Mouse (Mus musculus): Measurements from ENCODE around the gene Gtf2a2. TPM values are rescaled to one million over a fixed set of nuclear protein-coding genes. Genes with fewer than 3 reads are reported as not detected.

Gene Gtf2a2
- 39.7 and 50.6 TPM in 2 replicates for polyA plus RNA-seq (2012; rRNA removed)

DNA sequence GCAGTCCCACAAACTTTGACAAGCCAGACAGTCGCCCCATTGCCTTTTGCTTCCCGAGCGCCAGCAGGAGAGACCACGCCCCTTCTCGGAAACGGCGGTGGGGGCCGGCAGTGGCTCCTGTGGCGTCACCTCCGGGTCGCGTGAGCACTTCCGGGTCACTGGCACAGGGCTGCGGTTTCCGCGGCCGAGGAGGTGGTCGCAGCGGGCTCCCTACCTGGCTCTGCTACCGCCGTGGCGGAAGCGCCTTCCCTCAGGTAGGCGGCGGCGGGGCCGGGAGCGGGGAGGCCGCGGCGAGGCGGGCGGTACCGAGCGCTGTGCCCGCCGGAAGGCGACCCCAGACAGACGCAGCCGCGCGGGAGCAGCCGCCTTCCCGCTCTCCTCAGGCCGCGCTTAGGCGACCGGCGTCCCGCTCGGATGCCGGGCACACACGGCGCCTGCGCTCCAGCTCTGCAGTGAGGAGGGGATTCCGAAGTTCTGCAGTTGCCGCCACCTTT, at the start of gene Gtf2a2:
Gene Gtf2a2, plus strand, starts transcription at position 143 of the 494 bp plus-strand sequence.
- DNase-seq (ENCODE audit: low read depth) = no peak

GRCm38 (mm10) chr9:69964370-69964769, 48.0 kb upstream of the Gtf2a2 start:
- no peak for DNase-seq (ENCODE audit: low read depth)

DNA sequence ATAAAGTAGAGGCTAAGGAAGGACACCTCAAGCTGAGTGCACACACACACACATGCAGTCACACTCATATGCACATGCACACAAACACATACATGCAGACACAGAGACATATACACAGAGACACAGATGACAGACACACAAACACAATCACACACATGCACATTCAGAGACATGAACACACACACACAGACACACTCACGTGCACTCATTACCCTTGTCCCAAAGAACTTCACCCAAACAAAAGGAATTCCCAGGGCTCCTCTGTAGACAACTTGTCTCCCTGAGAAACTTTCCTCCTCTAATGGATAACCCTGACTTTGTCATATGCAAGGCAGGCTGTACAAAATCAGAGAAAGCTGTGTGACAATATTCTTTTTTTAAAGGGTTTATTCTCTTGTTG, 26.8 kb upstream of the Gtf2a2 start:
- no peak for DNase-seq (ENCODE audit: low read depth)

- no peak for DNase-seq (ENCODE audit: low read depth)
Observed at GRCm38 (mm10) chr9:69986063-69986462, 26.3 kb upstream of the Gtf2a2 start.

DNA sequence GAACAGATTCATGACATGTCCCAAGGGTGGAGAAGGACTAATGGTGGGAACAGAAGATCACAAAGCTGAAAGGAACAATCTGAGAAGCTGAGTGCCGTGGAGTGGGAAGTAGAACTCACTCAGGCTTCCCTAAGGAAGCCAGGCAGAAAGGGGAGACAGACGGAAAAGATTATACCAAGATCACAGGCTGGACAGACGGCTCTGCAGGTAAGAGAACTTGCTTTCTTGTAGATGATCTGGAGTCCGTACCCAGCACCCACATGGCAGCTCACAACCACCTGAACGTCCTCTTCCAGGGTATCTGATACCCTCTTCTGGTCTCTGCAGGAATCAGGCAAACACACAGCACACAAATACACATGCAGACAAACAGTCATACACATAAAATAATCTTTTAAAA, 25.8 kb upstream of the Gtf2a2 start:
- no peak for DNase-seq (ENCODE audit: low read depth)

- no peak for DNase-seq (ENCODE audit: low read depth)
Observed at GRCm38 (mm10) chr9:69987579-69987978, 24.8 kb upstream of the Gtf2a2 start.

GRCm38 (mm10) chr9:69988706-69989302, 23.5 kb upstream of the Gtf2a2 start:
- no peak for DNase-seq (ENCODE audit: low read depth)

DNA sequence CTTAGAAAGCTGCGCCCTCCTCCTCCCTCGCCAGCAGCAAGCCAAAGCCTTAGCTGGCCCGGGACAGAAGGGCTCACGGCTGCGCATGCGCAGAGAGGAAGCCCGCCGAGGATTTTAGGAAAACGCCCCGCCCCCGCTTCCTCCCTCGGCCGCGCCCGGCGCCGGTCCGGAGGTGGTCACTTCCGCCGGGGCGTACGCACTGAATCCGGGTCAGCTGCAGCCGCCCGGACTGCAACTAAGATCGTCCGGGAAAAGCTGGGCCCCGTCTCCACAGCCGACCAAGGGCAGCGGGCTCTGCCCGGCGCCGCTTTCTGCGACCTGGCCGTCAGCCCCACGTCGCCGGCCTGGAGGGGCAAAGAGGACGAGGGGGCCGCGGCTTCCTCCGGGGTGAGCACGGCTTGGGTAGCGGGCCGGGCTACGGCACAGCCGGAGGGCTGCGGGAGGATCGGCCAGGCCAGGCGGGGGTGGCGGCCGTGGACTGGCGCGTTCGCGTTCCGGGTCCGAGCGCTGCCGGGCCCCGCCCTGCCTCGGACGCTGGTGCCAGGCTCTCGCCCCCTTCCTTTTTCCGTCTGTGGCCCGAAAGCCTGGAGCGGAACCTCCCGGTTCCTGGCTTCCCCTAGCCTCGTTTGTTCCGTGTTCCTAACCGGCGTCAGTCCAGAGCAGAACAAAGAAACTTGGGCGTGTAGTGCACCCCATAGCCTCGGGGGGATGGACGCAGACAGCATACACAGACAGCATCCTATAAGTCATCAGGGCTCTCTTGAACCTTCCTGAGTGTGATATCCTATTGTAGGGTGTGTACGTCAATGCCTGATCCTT, 22.8 kb upstream of the Gtf2a2 start, which contains the start of gene Bnip2:
Gene Bnip2, plus strand, starts transcription at position 164 of the 819 bp plus-strand sequence.
- no peak for DNase-seq (ENCODE audit: low read depth)

DNA sequence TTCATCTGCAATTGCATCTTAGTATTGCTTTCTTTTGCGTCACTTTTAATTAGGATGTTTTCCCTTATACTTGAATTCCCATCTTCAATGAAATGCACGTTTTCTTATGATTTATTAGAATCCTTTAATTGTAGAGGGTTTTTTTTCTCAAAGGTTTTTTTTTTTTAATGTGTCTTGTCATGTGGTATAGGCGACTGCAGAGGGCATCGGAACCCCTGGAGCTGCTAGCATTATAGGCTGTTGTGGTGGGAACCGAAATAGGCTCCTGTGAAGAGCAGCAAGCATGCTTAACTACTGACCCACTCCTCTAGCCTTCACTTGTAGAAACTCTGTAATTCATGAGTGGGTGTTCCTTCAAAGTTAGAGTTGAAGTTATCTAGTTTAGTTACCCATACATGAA, 22.0 kb upstream of the Gtf2a2 start:
- DNase-seq (ENCODE audit: low read depth) = no peak

- DNase-seq (ENCODE audit: low read depth) = no peak
Observed at GRCm38 (mm10) chr9:69992841-69993277, 19.5 kb upstream of the Gtf2a2 start.

DNA sequence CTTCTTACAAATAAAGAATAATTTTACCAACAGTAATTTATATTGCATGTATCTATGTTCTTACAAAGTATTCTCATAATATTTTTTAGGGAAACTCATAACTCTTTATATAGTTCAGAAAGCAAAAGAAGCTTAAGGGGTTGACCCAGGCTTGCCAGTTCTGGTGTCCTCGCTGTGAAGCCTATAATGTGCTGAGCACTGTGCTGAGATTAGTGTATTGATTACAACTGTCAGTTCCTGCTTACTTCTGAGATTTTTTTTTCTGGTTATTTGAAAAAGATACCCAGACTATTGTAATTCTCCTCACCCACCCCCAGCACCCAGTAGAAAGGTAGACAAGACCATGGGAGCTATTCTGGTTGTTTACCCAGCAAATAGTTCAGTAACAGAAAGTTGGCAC, 18.9 kb upstream of the Gtf2a2 start:
- no peak for DNase-seq (ENCODE audit: low read depth)

DNA sequence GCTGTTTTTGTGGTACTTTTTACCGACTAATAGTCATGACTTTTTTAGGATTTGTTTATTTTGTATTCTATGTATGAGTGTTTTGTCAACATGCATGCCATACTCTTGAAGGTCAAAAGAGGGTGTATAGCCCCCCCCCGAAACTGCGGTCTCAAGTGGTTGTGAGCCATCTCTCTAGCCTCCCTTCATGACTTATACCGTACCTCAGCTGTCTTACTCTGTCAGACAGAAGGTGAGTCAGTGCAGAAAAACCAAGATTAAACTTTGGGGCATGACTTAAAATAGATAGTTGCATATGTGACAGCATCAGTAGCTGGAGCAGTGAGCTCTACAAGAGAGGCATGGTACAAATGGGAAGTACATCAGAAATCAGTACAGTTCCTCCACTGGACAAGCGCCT, 17.8 kb upstream of the Gtf2a2 start:
- DNase-seq (ENCODE audit: low read depth) = no peak

DNA sequence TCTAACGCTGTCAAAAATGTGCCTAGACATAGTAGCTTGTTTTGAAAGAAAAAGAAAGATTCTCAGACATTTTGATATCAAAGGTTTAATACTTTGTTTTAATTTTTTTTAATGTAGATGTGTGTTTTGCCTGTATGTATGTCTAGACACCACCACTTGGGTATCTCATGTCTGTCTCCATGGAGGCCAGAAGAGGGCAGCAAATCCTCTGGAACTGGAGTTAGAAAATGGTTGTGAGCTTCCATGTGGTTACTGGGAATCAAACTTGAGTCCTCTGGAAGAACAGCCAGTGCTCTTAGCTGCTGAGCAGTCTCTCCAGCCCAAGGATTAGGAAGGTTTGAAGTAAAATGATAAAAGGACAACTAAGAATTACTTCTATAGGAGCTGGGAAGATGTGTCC, 13.0 kb upstream of the Gtf2a2 start:
- no peak for DNase-seq (ENCODE audit: low read depth)

DNA sequence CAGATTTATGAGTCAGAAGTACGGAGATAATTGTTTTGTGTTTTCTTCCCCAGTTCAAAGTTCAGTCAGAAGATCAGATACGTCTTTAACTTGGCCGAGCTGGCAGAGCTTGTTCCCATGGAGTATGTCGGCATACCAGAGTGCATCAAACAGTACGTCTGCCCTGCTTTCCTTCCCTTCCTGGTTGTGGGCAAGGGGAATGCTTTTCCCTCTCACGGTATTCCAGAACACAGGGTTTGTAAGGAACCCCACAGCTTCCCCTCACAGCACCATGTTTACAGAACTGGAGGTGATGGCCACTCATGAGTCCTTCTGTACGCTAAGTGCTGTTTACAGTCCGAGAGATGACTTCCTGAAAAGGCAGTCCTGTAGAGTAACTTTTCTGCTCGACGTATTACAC, 8.8 kb upstream of the Gtf2a2 start:
- DNase-seq (ENCODE audit: low read depth) = no peak

- no peak for DNase-seq (ENCODE audit: low read depth)
Observed at GRCm38 (mm10) chr9:70006984-70007383, 5.4 kb upstream of the Gtf2a2 start.

DNA sequence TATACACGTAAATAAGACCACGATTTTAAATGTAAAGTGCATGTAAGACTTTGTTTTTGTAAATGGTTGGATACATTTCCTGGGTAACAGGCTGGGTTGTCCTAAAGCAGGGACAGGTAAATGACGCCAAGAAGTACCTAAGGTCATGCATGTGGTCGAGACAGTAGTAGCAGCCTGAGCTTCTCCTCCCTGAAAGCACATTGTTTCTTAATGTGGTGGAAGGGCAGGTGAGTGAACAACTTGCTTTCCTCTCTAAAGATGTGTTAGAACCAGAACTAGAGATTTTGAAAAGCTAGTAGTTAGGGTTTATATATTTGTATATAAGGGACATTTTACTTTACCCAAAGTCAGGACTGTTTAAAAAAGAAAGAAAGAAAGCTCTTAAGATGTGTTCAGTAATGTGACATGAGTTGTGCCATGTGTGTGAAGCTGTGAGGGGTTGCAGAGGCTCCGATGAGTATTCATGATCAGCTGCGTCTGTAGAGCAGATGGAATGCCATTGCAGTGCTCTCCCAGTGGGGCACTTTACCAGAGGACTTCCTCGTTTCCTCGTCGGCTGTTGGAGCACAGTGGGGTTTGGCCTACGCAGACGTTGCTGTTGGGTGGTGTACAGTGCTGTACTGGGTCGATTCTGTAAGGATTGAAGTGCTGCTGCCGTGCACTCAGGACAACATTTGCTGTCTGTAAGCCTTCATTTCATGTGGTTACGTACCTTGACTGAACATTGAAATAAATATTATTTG, 4.7 kb upstream of the Gtf2a2 start:
- DNase-seq (ENCODE audit: low read depth) = no peak

- DNase-seq (ENCODE audit: low read depth) = no peak
Observed at GRCm38 (mm10) chr9:70009754-70010304, 2.5 kb upstream of the Gtf2a2 start.

DNA sequence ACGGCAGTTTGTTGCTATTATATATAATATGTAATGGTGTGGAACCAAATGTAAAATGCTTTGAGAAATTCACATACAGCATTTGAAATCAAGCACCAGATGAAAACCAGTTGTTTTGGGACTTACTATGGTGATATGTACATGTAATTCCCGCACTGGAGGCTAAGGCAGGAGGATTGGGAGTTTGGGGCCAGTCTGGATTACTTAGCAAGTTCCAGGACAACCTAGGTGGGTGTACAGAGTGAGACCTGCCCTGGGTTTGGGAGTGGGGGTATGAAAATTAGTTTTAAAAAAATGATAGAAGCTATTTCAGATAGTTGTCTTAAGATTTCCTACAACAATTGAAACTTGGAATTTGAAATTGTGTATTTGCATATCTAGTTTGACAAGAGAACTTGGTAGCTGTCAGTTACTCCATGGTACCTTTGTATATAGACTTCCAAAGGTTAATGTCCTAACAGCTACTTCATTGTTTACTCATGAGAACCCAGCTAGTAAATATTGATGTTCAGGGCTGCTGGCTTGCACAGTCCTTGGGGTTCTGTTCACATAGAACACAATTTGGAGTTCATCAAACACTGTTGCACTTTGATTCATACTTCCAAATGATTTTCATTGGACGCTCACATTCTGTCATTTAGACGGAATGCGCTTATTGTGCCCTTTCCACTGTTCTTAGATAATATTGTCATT, 1.4 kb upstream of the Gtf2a2 start:
- DNase-seq (ENCODE audit: low read depth) = no peak

GRCm38 (mm10) chr9:70011537-70012407, 578 bp upstream of the Gtf2a2 start:
- DNase-seq (ENCODE audit: low read depth) = no peak

GRCm38 (mm10) chr9:70015632-70016031, 3.3 kb downstream of the Gtf2a2 start:
- DNase-seq (ENCODE audit: low read depth) = no peak
